Mouse (Mus musculus) mesoderm, embryonic 11.5 days (tissue): ENCODE measurements around the gene Fgd6.

Source experiments
- DNase-seq: peaks from one replicate; pipeline ENCODE4 v3.0.0-alpha.2; 2012; ENCODE audit warnings: low read depth, low spot score

The Fgd6 gene

DNA sequence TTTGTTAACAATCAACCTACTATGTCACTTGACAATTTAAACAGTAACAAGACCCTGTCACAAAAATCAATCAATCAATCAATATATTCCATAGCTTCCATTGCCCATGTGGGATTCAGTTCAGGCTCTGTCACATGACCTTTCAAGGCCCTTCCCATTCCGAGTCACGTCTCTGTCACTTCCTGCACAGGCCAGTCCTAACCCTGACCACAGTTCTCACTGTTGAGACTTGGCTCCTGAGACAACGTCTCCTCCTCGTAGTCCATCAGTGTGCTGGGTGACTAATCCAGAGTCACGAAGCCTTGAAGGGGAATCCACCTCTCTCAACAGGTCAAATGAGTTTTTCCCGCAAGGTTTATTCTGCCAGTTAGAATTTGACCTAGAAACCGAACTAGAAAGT, 138.9 kb downstream of the Fgd6 start:
- no peak for DNase-seq

DNA sequence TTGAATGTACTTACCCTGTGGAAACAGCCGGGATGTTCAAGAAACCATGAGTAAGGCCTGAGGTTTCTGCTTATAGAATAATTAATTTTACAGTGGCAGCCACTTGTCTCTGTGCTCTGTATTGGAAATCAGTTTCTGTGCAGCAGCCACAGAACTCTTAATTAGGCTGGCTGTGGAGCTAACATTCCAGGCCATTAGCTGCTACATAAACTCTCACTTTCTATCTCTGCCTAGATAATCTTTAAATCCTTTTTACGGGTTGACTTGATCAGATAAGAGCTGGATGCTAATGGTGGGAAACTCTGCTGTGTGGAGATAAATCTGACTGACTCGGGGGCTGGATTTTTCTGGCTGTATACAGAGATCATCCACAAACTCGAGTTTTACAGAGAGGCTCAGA, 147.4 kb downstream of the Fgd6 start:
- DNase-seq, result no peak
